Mouse (Mus musculus) midbrain, embryonic 14.5 days (tissue): ENCODE measurements at regions not wholly inside any gene's neighbourhood (a gene's known extent, or its start where the extent isn't known, plus 50 kb on each side); places are given as distances from the start of the nearest gene placed in this dataset.
"Not testable (repeated sequence)": the region's sequence is repeated elsewhere in the genome, so short reads cannot be mapped to it uniquely, and the experiment has no call there.

ENCODE experiments used
- ATAC-seq: fragments of 200-750 bp; cut with Nextera tagmentation; 2 replicates; pipeline ENCODE4 v1.8.0; 2017; ENCODE audit warnings: moderate number of reproducible peaks, moderate library complexity; ENCODE audit not compliant: low FRiP score, low TSS enrichment
- DNase-seq: peaks from one replicate; pipeline ENCODE4 v3.0.0-alpha.2; 2015
- H3K27ac ChIP-seq: fragments of 300-500 bp; sonication (generic); replicated peaks from 2 replicates; pipeline ENCODE4 v1.5.1; 2014; ENCODE audit warnings: mild to moderate bottlenecking, low read depth, low read length, moderate library complexity
- H3K27me3 ChIP-seq: fragments of 300-500 bp; sonication (generic); 2 replicates; pipeline ENCODE4 v1.6.1; 2014; ENCODE audit warnings: low read length, control low read depth, mixed read lengths; ENCODE audit not compliant: control insufficient read depth, insufficient read depth
- H3K36me3 ChIP-seq: fragments of 300-500 bp; sonication (generic); 2 replicates; pipeline ENCODE4 v1.6.1; 2014; ENCODE audit warnings: low read length, control low read depth; ENCODE audit not compliant: control insufficient read depth, insufficient read depth
- H3K4me1 ChIP-seq: fragments of 300-500 bp; sonication (generic); 2 replicates; pipeline ENCODE4 v1.6.1; 2014; ENCODE audit warnings: mild to moderate bottlenecking, antibody characterized with exemption, low read length, control low read depth; ENCODE audit not compliant: control insufficient read depth, insufficient read depth
- H3K4me2 ChIP-seq: fragments of 300-500 bp; sonication (generic); 2 replicates; pipeline ENCODE4 v1.6.1; 2014; ENCODE audit warnings: mild to moderate bottlenecking, low read length, moderate library complexity
- H3K4me3 ChIP-seq: fragments of 300-500 bp; sonication (generic); replicated peaks from 2 replicates; pipeline ENCODE4 v1.5.1; 2014; ENCODE audit warnings: low read depth, low read length
- H3K9ac ChIP-seq: fragments of 300-500 bp; sonication (generic); replicated peaks from 2 replicates; pipeline ENCODE4 v1.6.1; 2014; ENCODE audit warnings: mild to moderate bottlenecking, low read length, moderate library complexity
- H3K9me3 ChIP-seq: fragments of 300-500 bp; sonication (generic); 2 replicates; pipeline ENCODE4 v1.6.1; 2016; ENCODE audit warnings: low read length, control low read depth, mixed read lengths; ENCODE audit not compliant: control insufficient read depth
- WGBS: fragments of 180-500 bp; shearing (Covaris S2); extraction: QIAGEN DNeasy Blood & Tissue Kit; methylation state at CpG from one replicate; pipeline ENCODE4 v1.1.7; 2014; 5-methylcytosine and 5-hydroxymethylcytosine counted together

GRCm38 (mm10) chr10:16171251-16171650 is 1453.2 kb upstream of the Gje1 start:
- no peak overlapping the region for H3K4me3 ChIP-seq
- no peak overlapping the region for H3K9ac ChIP-seq
- H3K27ac ChIP-seq = no peak overlapping the region
- H3K9me3 ChIP-seq = no peaks in the 10 kb centered on the region
- H3K4me2 ChIP-seq = no peak overlapping the region
- DNase-seq (no peak), ATAC-seq (no peak)
- no peaks in the 10 kb centered on the region for H3K4me1 ChIP-seq
- H3K27me3 ChIP-seq = no peaks in the 10 kb centered on the region
- no peaks in the 10 kb centered on the region for H3K36me3 ChIP-seq
- WGBS = 80% methylated on average over 4 of the region's 4 CpGs

GRCm38 (mm10) chr10:16159542-16159941 is 1441.5 kb upstream of the Gje1 start:
- H3K27ac ChIP-seq, H3K4me2 ChIP-seq, DNase-seq, H3K4me3 ChIP-seq, H3K4me1 ChIP-seq, H3K27me3 ChIP-seq, H3K9me3 ChIP-seq, H3K9ac ChIP-seq, ATAC-seq, H3K36me3 ChIP-seq: not testable (repeated sequence)
- WGBS = 93% methylated on average over 6 of the region's 6 CpGs

- 93% methylated on average over 3 of the region's 3 CpGs for WGBS
- Histone ChIP-seq H3K4me2 (no peak overlapping the region), H3K4me1 (no peaks in the 10 kb centered on the region), H3K36me3 (no peaks in the 10 kb centered on the region), H3K27me3 (no peaks in the 10 kb centered on the region), H3K27ac (no peak overlapping the region), H3K9ac (no peak overlapping the region), H3K9me3 (no peaks in the 10 kb centered on the region), H3K4me3 (no peak overlapping the region)
- ATAC-seq (no peak), DNase-seq (no peak)
These were observed 1440.4 kb upstream of the Gje1 start for GRCm38 (mm10) chr10:16158445-16158844.

- ATAC-seq = peak; percentile 58; the same call in 1 of the 2 replicates
- no peak overlapping the region for H3K27ac ChIP-seq
- no peaks in the 10 kb centered on the region for H3K27me3 ChIP-seq
- H3K9me3 ChIP-seq = no peaks in the 10 kb centered on the region
- no peaks in the 10 kb centered on the region for H3K4me1 ChIP-seq
- H3K4me3 ChIP-seq = no peak overlapping the region
- H3K9ac ChIP-seq = no peak overlapping the region
- peak; percentile 18 for DNase-seq
- 61% methylated on average over 5 of the region's 5 CpGs for WGBS
- H3K4me2 ChIP-seq = no peak overlapping the region
- no peaks in the 10 kb centered on the region for H3K36me3 ChIP-seq
These were observed 1438.9 kb upstream of the Gje1 start for GRCm38 (mm10) chr10:16156954-16157353.

- 96% methylated on average over 3 of the region's 3 CpGs for WGBS
- H3K9ac ChIP-seq = no peak overlapping the region
- no peak for ATAC-seq
These were observed 1431.0 kb upstream of the Gje1 start for GRCm38 (mm10) chr10:16148991-16149390.

GRCm38 (mm10) chr10:16145397-16145796 is 1427.4 kb upstream of the Gje1 start:
- H3K4me3 ChIP-seq = no peak overlapping the region
- H3K4me2 ChIP-seq = no peak overlapping the region
- no peak overlapping the region for H3K27ac ChIP-seq
- H3K36me3 ChIP-seq = no peaks in the 10 kb centered on the region
- no peak overlapping the region for H3K9ac ChIP-seq
- H3K9me3 ChIP-seq = no peaks in the 10 kb centered on the region
- ATAC-seq = no peak
- no peaks in the 10 kb centered on the region for H3K27me3 ChIP-seq
- DNase-seq = no peak
- no peaks in the 10 kb centered on the region for H3K4me1 ChIP-seq
- WGBS = 94% methylated on average over 1 of the region's 1 CpGs

More at GRCm38 (mm10) chr10:16148991-16149390, 1431.0 kb upstream of the Gje1 start:
- no peaks in the 10 kb centered on the region for H3K36me3 ChIP-seq
- DNase-seq = no peak
- H3K4me3 ChIP-seq = no peak overlapping the region
- no peaks in the 10 kb centered on the region for H3K9me3 ChIP-seq
- H3K27me3 ChIP-seq = no peaks in the 10 kb centered on the region
- H3K4me2 ChIP-seq = no peak overlapping the region
- no peak overlapping the region for H3K27ac ChIP-seq
- no peaks in the 10 kb centered on the region for H3K4me1 ChIP-seq

GRCm38 (mm10) chr10:16123902-16124301 is 1405.9 kb upstream of the Gje1 start:
- WGBS = 70% methylated on average over 2 of the region's 2 CpGs
- Histone ChIP-seq H3K27ac (0 out of 2 replicates have a peak overlapping the region, but pooled peaks have one; percentile 2), H3K4me3 (no peak overlapping the region)

GRCm38 (mm10) chr10:16088210-16088609 is 1370.2 kb upstream of the Gje1 start:
- no peak for ATAC-seq
- Histone ChIP-seq H3K4me2 (no peak overlapping the region), H3K9ac (no peak overlapping the region), H3K27me3 (no peaks in the 10 kb centered on the region), H3K9me3 (no peaks in the 10 kb centered on the region), H3K4me3 (no peak overlapping the region), H3K4me1 (no peaks in the 10 kb centered on the region), H3K36me3 (no peaks in the 10 kb centered on the region), H3K27ac (no peak overlapping the region)
- DNase-seq = no peak
- 89% methylated on average over 3 of the region's 3 CpGs for WGBS

More at GRCm38 (mm10) chr10:16123902-16124301, 1405.9 kb upstream of the Gje1 start:
- ATAC-seq (no peak), DNase-seq (peak; percentile 41)
- Histone ChIP-seq H3K36me3 (no peaks in the 10 kb centered on the region), H3K4me2 (no peak overlapping the region), H3K9ac (no peak overlapping the region), H3K4me1 (no peaks in the 10 kb centered on the region), H3K9me3 (no peaks in the 10 kb centered on the region), H3K27me3 (no peaks in the 10 kb centered on the region)

GRCm38 (mm10) chr10:16053008-16053407 is 1335.0 kb upstream of the Gje1 start:
- Histone ChIP-seq H3K4me3 (no peak overlapping the region), H3K4me1 (no peaks in the 10 kb centered on the region; the same call in 1 of the 2 replicates), H3K9ac (no peak overlapping the region), H3K9me3 (no peaks in the 10 kb centered on the region), H3K4me2 (no peak overlapping the region), H3K36me3 (no peaks in the 10 kb centered on the region), H3K27me3 (no peaks in the 10 kb centered on the region), H3K27ac (no peak overlapping the region)
- DNase-seq = peak; percentile 70
- 15% methylated on average over 5 of the region's 5 CpGs for WGBS
- peak; percentile 80 for ATAC-seq
